Mouse (Mus musculus) E14TG2a.4 (cell line): ENCODE measurements around the gene Myo3b.

Experiments
- H3K27me3 ChIP-seq: 2 replicates; pipeline ENCODE4 v1.6.1; 2014; ENCODE audit warnings: low read length, control low read depth; ENCODE audit not compliant: insufficient read depth
- H3K36me3 ChIP-seq: 2 replicates; pipeline ENCODE4 v1.6.1; 2014; ENCODE audit warnings: low read length, control low read depth; ENCODE audit not compliant: insufficient read depth
- H3K4me1 ChIP-seq: replicated peaks from 2 replicates; pipeline ENCODE4 v1.6.1; 2014; ENCODE audit warnings: low read depth, low read length, control low read depth
- H3K4me3 ChIP-seq: replicated peaks from 2 replicates; pipeline ENCODE4 v1.5.1; 2014; ENCODE audit warnings: mild to moderate bottlenecking, low read length
- H3K9me3 ChIP-seq: 2 replicates; pipeline ENCODE4 v1.6.1; 2014; ENCODE audit warnings: low read length, control low read depth
- CTCF ChIP-seq: conservative IDR thresholded peaks from 2 replicates; pipeline ENCODE4 v1.5.1; 2014; ENCODE audit warnings: low read length
- NANOG ChIP-seq: IDR thresholded peaks from 2 replicates; pipeline ENCODE4 v1.6.1; 2014; ENCODE audit warnings: borderline replicate concordance, low read length, mixed read lengths
- POU5F1 ChIP-seq: IDR thresholded peaks from 2 replicates; pipeline ENCODE4 v1.6.1; 2014; ENCODE audit warnings: low read length, borderline replicate concordance

The Myo3b gene

GRCm38 (mm10) chr2:70155226-70155836, 116.4 kb downstream of the Myo3b start:
- H3K4me3 ChIP-seq, result no peak overlapping the region
- no peaks in the 10 kb centered on the region for H3K36me3 ChIP-seq
- TF ChIP-seq NANOG (no peak), POU5F1 (no peak), CTCF (no peak)
- no peaks in the 10 kb centered on the region; the same call in 1 of the 2 replicates for H3K27me3 ChIP-seq
- no peaks in the 10 kb centered on the region for H3K9me3 ChIP-seq
- H3K4me1 ChIP-seq, result no peaks in the 10 kb centered on the region

- no peak overlapping the region for H3K4me3 ChIP-seq
- H3K27me3 ChIP-seq, result no peaks in the 10 kb centered on the region; the same call in 1 of the 2 replicates
- TF ChIP-seq NANOG (no peak), CTCF (no peak), POU5F1 (no peak)
- H3K9me3 ChIP-seq, result no peaks in the 10 kb centered on the region
- H3K36me3 ChIP-seq, result no peaks in the 10 kb centered on the region
- no peaks in the 10 kb centered on the region for H3K4me1 ChIP-seq
Measured at GRCm38 (mm10) chr2:70159543-70159942, 120.6 kb downstream of the Myo3b start.

GRCm38 (mm10) chr2:70166231-70166630, 127.3 kb downstream of the Myo3b start:
- Histone ChIP-seq H3K9me3 (no peaks in the 10 kb centered on the region), H3K4me3 (no peak overlapping the region), H3K36me3 (no peaks in the 10 kb centered on the region), H3K4me1 (no peaks in the 10 kb centered on the region), H3K27me3 (no peaks in the 10 kb centered on the region)
- TF ChIP-seq POU5F1 (no peak), NANOG (no peak), CTCF (no peak)

- Histone ChIP-seq H3K4me1 (no peaks in the 10 kb centered on the region), H3K36me3 (no peaks in the 10 kb centered on the region), H3K4me3 (no peak overlapping the region), H3K9me3 (no peaks in the 10 kb centered on the region), H3K27me3 (no peaks in the 10 kb centered on the region)
- TF ChIP-seq NANOG (no peak), CTCF (no peak), POU5F1 (no peak)
Measured at GRCm38 (mm10) chr2:70167944-70168935, 129.3 kb downstream of the Myo3b start.

- no peak for TF ChIP-seq CTCF
- TF ChIP-seq NANOG, result no peak
- no peak for TF ChIP-seq POU5F1
- Histone ChIP-seq H3K27me3 (no peaks in the 10 kb centered on the region), H3K4me1 (no peaks in the 10 kb centered on the region), H3K36me3 (no peaks in the 10 kb centered on the region), H3K9me3 (no peaks in the 10 kb centered on the region), H3K4me3 (no peak overlapping the region)
Measured at GRCm38 (mm10) chr2:70170469-70170868, 131.5 kb downstream of the Myo3b start.

- no peaks in the 10 kb centered on the region for H3K36me3 ChIP-seq
- no peak overlapping the region for H3K4me3 ChIP-seq
- H3K9me3 ChIP-seq, result no peaks in the 10 kb centered on the region
- TF ChIP-seq CTCF (no peak), POU5F1 (no peak)
- no peaks in the 10 kb centered on the region for H3K4me1 ChIP-seq
- H3K27me3 ChIP-seq, result no peaks in the 10 kb centered on the region
Measured at GRCm38 (mm10) chr2:70176823-70177708, 138.1 kb downstream of the Myo3b start.

- no peaks in the 10 kb centered on the region for H3K9me3 ChIP-seq
- H3K27me3 ChIP-seq, result no peaks in the 10 kb centered on the region
- TF ChIP-seq POU5F1 (no peak), NANOG (no peak), CTCF (no peak)
- H3K4me3 ChIP-seq, result no peak overlapping the region
- H3K36me3 ChIP-seq, result no peaks in the 10 kb centered on the region
- H3K4me1 ChIP-seq, result peaks cover 4% of the 10 kb centered on the region
Measured at GRCm38 (mm10) chr2:70177709-70178030, 138.7 kb downstream of the Myo3b start.

GRCm38 (mm10) chr2:70178241-70178640, 139.3 kb downstream of the Myo3b start:
- no peak for TF ChIP-seq POU5F1
- TF ChIP-seq NANOG, result no peak
- TF ChIP-seq CTCF, result no peak
- Histone ChIP-seq H3K4me3 (no peak overlapping the region), H3K4me1 (peaks cover 7% of the 10 kb centered on the region), H3K9me3 (no peaks in the 10 kb centered on the region), H3K36me3 (no peaks in the 10 kb centered on the region), H3K27me3 (no peaks in the 10 kb centered on the region)
